Mouse (Mus musculus) olfactory bulb, adult 2 months (tissue): ENCODE measurements around the gene Uhrf1. TPM values are rescaled to one million over a fixed set of nuclear protein-coding genes. Genes with fewer than 3 reads are reported as not detected.
A peak's percentile ranks its signal among the peaks of the same experiment; 100 is the strongest.

Source experiments
- H3K27ac ChIP-seq: fragments of 200-500 bp; 2 replicates; pipeline ENCODE4 v1.5.1; 2012; ENCODE audit warnings: low read depth, low read length; ENCODE audit not compliant: insufficient read depth
- H3K4me1 ChIP-seq: fragments of 200-500 bp; 2 replicates; pipeline ENCODE4 v1.6.1; 2012; ENCODE audit warnings: low read length; ENCODE audit not compliant: control insufficient read depth, insufficient read depth
- H3K4me3 ChIP-seq: fragments of 200-500 bp; 2 replicates; pipeline ENCODE4 v1.5.1; 2012; ENCODE audit warnings: mild to moderate bottlenecking, low read depth, low read length, moderate library complexity; ENCODE audit not compliant: insufficient read depth
- CTCF ChIP-seq: fragments of 200-500 bp; IDR thresholded peaks from 2 replicates; pipeline ENCODE4 v1.5.1; 2012; ENCODE audit warnings: low read depth, mild to moderate bottlenecking, low read length, moderate library complexity; ENCODE audit not compliant: insufficient read depth
- POLR2A ChIP-seq: fragments of 200-500 bp; IDR thresholded peaks from 2 replicates; pipeline ENCODE4 v1.6.1; 2012; ENCODE audit warnings: mild to moderate bottlenecking, low read depth, low read length, moderate library complexity; ENCODE audit not compliant: insufficient read depth
- WGBS: fragments of 180-500 bp; shearing (Covaris S2); methylation state at CpG from one replicate; pipeline ENCODE4 v1.1.7; 2018; 5-methylcytosine and 5-hydroxymethylcytosine counted together
- polyA plus RNA-seq: library from polyadenylated mRNA; stranded (reverse); fragments of >200 nt; gene quantifications from 2 replicates; pipeline ENCODE4 v1.2.4, GENCODE M21; 2012; ENCODE audit warnings: low replicate concordance; ENCODE audit not compliant: missing spikeins, insufficient read depth, insufficient read length

Gene Uhrf1
- polyA plus RNA-seq, 1 experiment, result not detected

DNA sequence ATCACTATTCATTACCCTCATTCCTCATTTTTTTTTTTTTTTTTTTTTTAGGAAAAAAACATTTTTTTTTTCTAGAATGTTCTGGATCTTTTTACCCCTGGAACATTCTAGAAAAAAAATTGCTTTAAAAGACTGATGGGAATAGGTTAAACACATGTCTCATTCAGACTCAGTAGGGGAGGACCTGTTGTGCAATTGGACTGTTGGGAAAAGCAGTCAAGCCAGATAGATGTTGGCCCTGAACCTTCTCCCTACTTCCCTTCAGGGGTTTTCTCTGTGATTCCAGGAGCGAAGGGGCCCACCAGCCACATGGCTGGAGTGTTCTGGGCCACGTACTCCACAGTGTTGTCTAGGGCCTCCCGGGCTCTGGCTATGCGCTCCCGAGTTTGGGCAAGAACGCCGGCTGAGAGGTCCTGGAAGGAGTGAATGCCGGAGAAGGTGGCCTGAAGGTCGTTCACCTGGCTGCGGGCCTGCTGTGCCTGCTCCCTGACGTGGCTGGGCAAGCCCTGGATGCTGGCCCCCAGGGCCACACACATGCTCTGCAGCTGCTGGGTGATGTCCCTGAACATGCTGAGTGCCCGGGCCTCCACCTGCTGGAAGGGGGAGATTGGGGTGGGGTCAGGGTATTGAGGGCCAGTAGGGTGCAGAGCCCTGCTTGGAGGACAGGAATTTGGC, 23.5 kb upstream of the Uhrf1 start:
- WGBS, result 88% methylated on average over 12 of the region's 12 CpGs
- Histone ChIP-seq H3K27ac (no peak overlapping the region), H3K4me1 (peaks cover 15% of the 10 kb centered on the region; the same call in 1 of the 2 replicates), H3K4me3 (no peak overlapping the region)
- TF ChIP-seq CTCF, result no peak

DNA sequence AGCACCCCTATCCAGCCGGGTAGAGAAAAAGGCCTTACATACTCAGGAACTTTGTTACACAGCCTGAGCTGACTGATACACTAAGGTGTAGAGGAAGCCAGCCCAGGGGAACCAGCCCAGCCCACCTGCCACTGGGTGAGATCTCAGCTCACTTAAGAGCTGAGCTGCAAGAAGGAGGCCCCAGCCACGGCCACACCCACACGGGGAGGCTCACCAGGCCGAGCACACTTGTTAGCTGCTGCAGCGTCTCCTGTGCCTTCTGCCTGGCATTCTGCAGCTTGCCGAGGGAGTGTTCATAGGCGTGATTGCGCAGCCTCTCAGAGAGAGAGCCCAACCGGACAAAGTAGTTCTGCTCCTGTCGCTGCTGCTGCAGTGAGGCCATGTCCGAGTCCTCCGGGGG, 21.9 kb upstream of the Uhrf1 start:
- WGBS, result 90% methylated on average over 12 of the region's 12 CpGs
- TF ChIP-seq POLR2A (no peak), CTCF (no peak)
- Histone ChIP-seq H3K4me1 (peaks cover 12% of the 10 kb centered on the region; the same call in 1 of the 2 replicates), H3K27ac (no peak overlapping the region), H3K4me3 (no peak overlapping the region)

DNA sequence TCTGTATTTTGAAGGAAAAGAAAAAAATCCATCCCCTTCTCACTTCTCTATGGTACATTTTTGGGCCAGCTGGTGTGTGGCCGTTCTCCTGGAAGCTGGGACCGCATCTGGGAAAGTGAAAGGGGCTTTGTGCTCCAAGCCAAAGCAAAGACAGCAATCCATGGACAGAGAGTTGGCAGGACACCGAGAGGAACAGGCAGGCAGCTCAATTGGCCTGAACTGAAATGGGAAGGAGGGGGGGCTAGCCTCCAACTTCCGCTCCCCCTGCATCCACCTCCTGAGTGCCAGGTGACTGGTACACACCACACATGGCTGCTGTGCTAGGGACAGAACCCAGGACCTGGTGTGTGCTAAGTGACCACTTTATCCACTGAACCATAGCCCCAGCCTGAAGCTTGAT, 20.3 kb upstream of the Uhrf1 start:
- no peak overlapping the region for H3K4me3 ChIP-seq
- 48% methylated on average over 4 of the region's 4 CpGs for WGBS
- 0 out of 2 replicates have a peak, but pooled peaks cover 4% of the 10 kb centered on the region for H3K4me1 ChIP-seq
- peak overlapping the region; percentile 16; the same call in 1 of the 2 replicates for H3K27ac ChIP-seq
- TF ChIP-seq POLR2A (no peak), CTCF (no peak)

DNA sequence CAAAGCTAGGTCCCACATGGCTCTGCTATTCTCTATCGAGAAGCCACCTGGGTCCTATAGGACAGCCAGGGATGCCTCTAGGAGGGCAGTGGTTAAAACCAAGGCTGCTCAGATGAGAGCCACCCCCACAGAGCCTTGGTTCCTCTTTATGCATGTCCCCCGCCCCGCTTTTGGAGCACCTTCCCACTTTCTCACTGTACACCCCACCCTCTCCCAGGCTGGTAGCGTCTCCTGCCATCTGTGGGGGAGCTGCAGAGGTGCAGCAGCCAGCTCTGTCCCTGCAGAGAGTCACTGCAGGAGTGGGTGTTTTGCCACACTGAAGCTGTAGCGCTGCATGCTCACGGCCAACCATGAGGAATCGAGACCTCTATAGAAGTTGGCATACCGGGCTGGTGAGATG, 19.8 kb upstream of the Uhrf1 start:
- 0 out of 2 replicates have a peak, but pooled peaks cover 4% of the 10 kb centered on the region for H3K4me1 ChIP-seq
- TF ChIP-seq CTCF, result no peak
- no peak for TF ChIP-seq POLR2A
- H3K4me3 ChIP-seq, result no peak overlapping the region
- H3K27ac ChIP-seq, result peak overlapping the region; percentile 16; the same call in 1 of the 2 replicates
- 62% methylated on average over 8 of the region's 8 CpGs for WGBS

DNA sequence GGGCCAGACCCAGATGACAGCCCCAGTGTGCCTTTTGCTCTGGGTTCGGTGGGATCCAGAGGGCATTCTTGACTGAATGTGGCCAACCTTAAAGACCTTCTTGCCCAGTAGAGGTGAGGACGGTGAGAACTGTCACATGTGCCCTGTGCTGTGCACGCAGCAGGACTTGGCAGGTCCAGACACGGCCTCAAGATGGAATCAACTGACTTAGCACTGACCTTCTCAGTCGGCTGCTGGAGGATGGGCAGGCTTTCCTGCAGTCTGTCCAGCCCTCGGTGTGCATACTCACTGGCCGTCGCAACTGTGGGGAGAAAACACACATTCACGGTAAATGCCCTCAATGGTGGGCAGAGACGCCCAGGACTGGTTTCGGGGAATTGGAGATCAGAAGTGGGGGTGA, 17.1 kb upstream of the Uhrf1 start:
- Histone ChIP-seq H3K4me3 (no peak overlapping the region), H3K27ac (no peak overlapping the region), H3K4me1 (peaks cover 14% of the 10 kb centered on the region; the same call in 1 of the 2 replicates)
- no peak for TF ChIP-seq POLR2A
- TF ChIP-seq CTCF, result no peak
- WGBS, result 96% methylated on average over 11 of the region's 11 CpGs

DNA sequence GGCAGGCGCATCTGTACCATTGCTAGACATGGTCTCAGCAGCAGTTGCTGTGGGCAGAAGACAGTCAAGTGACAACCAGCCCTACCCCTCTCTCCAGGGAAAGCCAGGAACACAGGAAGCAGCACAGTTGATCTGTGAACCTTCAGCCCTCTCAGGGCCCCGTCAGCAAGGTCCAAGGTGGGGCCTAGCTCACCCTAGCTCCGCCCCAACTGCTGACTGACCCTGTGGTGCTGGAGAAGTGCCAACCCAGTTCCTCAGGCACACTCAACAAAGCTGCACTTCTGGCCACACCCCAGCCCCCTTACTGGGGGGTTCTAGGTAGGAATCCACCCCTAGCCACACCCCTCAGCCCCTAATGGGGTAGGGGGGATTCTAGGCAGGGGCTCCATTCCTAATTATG, 15.3 kb upstream of the Uhrf1 start:
- Histone ChIP-seq H3K27ac (peak overlapping the region; percentile 40; the same call in 1 of the 2 replicates), H3K4me3 (no peak overlapping the region), H3K4me1 (peaks cover 19% of the 10 kb centered on the region)
- WGBS, result 73% methylated on average over 3 of the region's 3 CpGs
- no peak for TF ChIP-seq CTCF
- no peak for TF ChIP-seq POLR2A

DNA sequence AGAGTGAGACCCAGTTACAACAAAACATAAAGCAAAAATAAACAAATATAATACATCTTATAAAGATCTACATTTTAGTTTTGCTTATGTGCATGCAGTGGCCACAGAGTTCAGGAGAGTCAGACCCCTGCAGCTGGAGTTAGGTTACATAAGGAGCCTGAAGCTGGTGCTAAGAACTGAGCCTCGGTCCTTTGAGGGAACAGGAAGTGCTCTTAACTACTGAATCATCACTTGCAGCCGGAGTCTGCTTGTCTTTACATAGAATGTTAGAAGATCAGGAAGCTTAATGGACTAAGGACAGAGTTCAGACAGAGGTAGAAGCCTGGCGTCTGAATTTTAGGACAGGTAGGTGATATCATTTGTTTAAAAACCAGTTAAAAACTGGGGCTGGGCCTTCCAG, 14.3 kb upstream of the Uhrf1 start:
- WGBS, result 78% methylated on average over 3 of the region's 3 CpGs
- peaks cover 15% of the 10 kb centered on the region for H3K4me1 ChIP-seq
- TF ChIP-seq POLR2A (no peak), CTCF (no peak)
- H3K4me3 ChIP-seq, result no peak overlapping the region
- H3K27ac ChIP-seq, result peak overlapping the region; percentile 63; the same call in 1 of the 2 replicates

DNA sequence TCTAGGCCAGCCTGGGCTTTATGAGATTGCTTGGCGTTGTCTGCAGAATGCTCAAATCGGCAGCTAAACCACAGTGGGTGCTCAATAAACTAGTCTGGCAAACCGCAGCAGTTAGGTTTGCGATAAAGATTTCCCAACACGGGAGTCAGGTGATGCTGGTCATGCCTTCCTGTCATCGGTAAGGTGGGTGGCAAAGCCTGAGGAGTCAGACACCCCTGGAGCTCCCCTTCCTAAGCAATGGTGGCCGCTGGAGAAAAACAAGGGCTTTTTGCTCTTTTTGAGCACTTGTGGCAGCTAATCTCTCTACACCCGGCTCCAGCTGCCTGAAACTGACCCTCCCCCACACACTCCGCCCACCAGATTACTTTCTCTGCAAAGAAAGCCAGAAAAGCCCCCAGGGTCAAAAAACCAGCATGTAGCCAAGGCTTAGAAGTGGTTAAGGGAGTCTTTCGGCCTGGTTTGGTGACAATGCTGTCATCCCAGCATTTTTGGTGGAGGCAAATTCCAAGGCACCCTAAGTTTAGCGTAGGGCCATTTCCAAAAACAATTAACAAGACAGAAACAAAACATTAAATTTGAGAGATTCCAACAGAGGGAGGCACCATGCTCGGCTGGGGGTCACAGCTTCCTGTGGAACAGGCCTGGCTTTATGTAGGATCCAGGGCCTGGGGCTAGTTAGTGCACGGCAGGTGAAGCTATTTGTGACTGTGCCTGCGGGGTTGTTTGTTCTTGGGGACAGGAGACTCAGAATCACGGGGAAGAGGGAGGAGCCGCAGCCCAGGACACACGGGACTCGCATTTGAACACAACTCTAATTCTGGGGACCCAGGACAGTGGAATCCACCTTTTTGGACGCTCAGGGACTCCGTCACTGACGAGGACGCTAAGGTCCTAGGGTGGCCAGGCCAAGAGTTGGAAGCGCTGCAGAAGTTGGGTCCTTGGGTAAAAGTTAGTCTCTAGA, 13.5 kb upstream of the Uhrf1 start:
- peak overlapping the region; percentile 63 for H3K27ac ChIP-seq
- no peak for TF ChIP-seq POLR2A
- TF ChIP-seq CTCF, result no peak
- 42% methylated on average over 23 of the region's 23 CpGs for WGBS
- peaks cover 15% of the 10 kb centered on the region for H3K4me1 ChIP-seq
- H3K4me3 ChIP-seq, result peak overlapping the region; percentile 20

DNA sequence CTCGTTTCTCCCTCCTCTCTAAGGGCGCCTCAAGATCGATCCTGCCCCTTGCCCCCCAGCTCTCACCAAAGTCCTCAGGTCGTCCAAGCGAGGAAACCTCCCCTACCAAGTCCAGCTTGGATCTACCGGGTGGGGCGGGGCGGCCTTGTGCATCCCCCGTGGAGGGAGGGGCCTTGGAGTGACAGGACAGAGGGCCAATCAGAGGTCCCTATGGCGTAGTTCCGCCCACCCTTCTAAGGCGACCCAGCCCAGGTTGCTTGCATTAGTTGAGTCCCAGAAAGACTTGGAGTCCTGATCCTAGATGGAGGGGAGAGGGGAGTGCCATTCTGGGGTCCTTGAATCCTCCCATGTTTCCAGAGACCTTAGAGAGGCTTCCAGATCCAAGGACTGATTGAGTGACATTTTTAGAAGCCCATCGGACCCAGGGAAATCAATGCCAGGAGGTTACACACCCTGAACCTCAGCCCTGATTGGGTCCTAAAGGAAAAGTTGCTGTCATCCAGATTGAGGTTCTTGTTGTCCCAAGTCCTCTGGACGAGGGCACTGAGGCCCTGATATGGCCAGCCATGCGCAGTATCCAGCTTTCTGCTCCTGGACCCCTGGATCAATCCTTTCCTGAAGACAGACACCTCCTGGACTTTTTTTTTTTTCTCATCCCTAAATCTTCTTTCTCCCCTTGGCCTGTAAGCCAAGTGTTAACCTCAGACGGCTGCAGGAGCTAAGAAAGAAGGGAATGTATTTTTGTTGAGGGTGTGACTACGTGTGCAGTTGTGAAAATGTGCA, 12.5 kb upstream of the Uhrf1 start:
- no peak for TF ChIP-seq CTCF
- no peak for TF ChIP-seq POLR2A
- H3K4me1 ChIP-seq, result peaks cover 15% of the 10 kb centered on the region
- WGBS, result 20% methylated on average over 17 of the region's 17 CpGs
- peak overlapping the region; percentile 31 for H3K4me3 ChIP-seq
- H3K27ac ChIP-seq, result peak overlapping the region; percentile 7; the same call in 1 of the 2 replicates
